Mouse (Mus musculus) CH12.LX (cell line): ENCODE data around the gene Gbp3.

Experiments used
- CHD2 ChIP-seq: IDR thresholded peaks from 2 replicates; pipeline ENCODE4 v1.6.1; 2011; ENCODE audit warnings: low read length, improper control_type of control experiment
- CTCF ChIP-seq, 2 experiments: IDR thresholded peaks in 1 of 2; conservative IDR thresholded peaks in 1 of 2; 2 replicates each; pipeline ENCODE4 v1.5.1; 2011 to 2012; ENCODE audit warnings: low read depth in 2 of 2, low read length in 2 of 2, improper control_type of control experiment in 1 of 2, inconsistent platforms in 1 of 2, mild to moderate bottlenecking in 1 of 2, moderate library complexity in 1 of 2
- KAT2A ChIP-seq: IDR thresholded peaks from 2 replicates; pipeline ENCODE4 v1.6.1; 2012; ENCODE audit warnings: low read length, improper control_type of control experiment, inconsistent platforms; ENCODE audit not compliant: insufficient replicate concordance
- MAZ ChIP-seq: IDR thresholded peaks from 2 replicates; pipeline ENCODE4 v1.6.1; 2012; ENCODE audit warnings: low read depth, mild to moderate bottlenecking, inconsistent platforms, low read length, improper control_type of control experiment, moderate library complexity
- SMC3 ChIP-seq: IDR thresholded peaks from 2 replicates; pipeline ENCODE4 v1.6.1; 2011; ENCODE audit warnings: low read depth, low read length, improper control_type of control experiment
- ZC3H11A ChIP-seq: IDR thresholded peaks from 2 replicates; pipeline ENCODE4 v1.6.1; 2012; ENCODE audit warnings: low read depth, mild to moderate bottlenecking, inconsistent platforms, low read length, improper control_type of control experiment

- TF ChIP-seq ZC3H11A (no peak), MAZ (no peak), KAT2A (no peak), CHD2 (no peak), CTCF (conservative IDR thresholded peaks at IDR 0.05 in 1 of 2, IDR thresholded peaks at IDR 0.05 in 1 of 2; ENCODE audit: low read depth in 2 of 2, low read length in 2 of 2) (no peak), SMC3 (no peak)
These were observed 17.3 kb downstream of the Gbp3 start for GRCm38 (mm10) chr3:142577108-142577507.
